Mouse (Mus musculus) erythroblast, adult 5-6 weeks (primary cell): ENCODE measurements around the gene B4galnt1. TPM values are rescaled to one million over a fixed set of nuclear protein-coding genes. Genes with fewer than 3 reads are reported as not detected.

Experiments used
- ATAC-seq: replicated peaks from 2 replicates; pipeline ENCODE4 v1.8.0; 2016; ENCODE audit warnings: moderate number of reproducible peaks, mild to moderate bottlenecking, moderate TSS enrichment, inconsistent platforms; ENCODE audit not compliant: poor library complexity, low FRiP score, severe bottlenecking
- total RNA-seq, 2 experiments: library from RNA; stranded (forward) in 1 of 2; stranded (reverse) in 1 of 2; fragments of 150-400 nt in 1 of 2; fragments of 200-764, 138-1000 nt in 1 of 2; gene quantifications; 2 replicates each; pipeline versions ENCODE4 v1.2.3 to v1.2.4; 2015 to 2017; ENCODE audit warnings: low replicate concordance in 2 of 2

Gene B4galnt1
- total RNA-seq, 2 experiments from 2014 or later, result 17.6 to 33.0 TPM

GRCm38 (mm10) chr10:127166771-127167613 lies 2.0 kb downstream of the B4galnt1 start:
- ATAC-seq, result no peak

- ATAC-seq, result no peak
Observed at GRCm38 (mm10) chr10:127167614-127168192, 2.7 kb downstream of the B4galnt1 start.

GRCm38 (mm10) chr10:127170002-127170401 lies 5.0 kb downstream of the B4galnt1 start:
- ATAC-seq, result no peak

- ATAC-seq, result peak; percentile 88
Observed at GRCm38 (mm10) chr10:127170837-127171272, 5.8 kb downstream of the B4galnt1 start.

- no peak for ATAC-seq
Observed at GRCm38 (mm10) chr10:127171631-127172200, 6.7 kb downstream of the B4galnt1 start.

- ATAC-seq, result no peak
Observed at GRCm38 (mm10) chr10:127173148-127174065, 8.4 kb downstream of the B4galnt1 start.

- ATAC-seq, result no peak
Observed at GRCm38 (mm10) chr10:127174170-127174569, 9.1 kb downstream of the B4galnt1 start.

- no peak for ATAC-seq
Observed at GRCm38 (mm10) chr10:127176228-127176627, 11.2 kb downstream of the B4galnt1 start.

GRCm38 (mm10) chr10:127176756-127177155 lies 11.7 kb downstream of the B4galnt1 start:
- no peak for ATAC-seq

- peak; percentile 7; the same call in 1 of the 2 replicates for ATAC-seq
Observed at GRCm38 (mm10) chr10:127177235-127177634, 12.2 kb downstream of the B4galnt1 start.

GRCm38 (mm10) chr10:127177719-127178118 lies 12.7 kb downstream of the B4galnt1 start:
- peak; percentile 78 for ATAC-seq

GRCm38 (mm10) chr10:127178286-127179027 lies 13.4 kb downstream of the B4galnt1 start:
- ATAC-seq, result no peak

GRCm38 (mm10) chr10:127179871-127180694 lies 15.1 kb downstream of the B4galnt1 start, which contains the start of gene Slc26a10:
Gene Slc26a10 (minus strand): TSS chr10:127180645.
- no peak for ATAC-seq

GRCm38 (mm10) chr10:127180695-127181047 lies 15.6 kb downstream of the B4galnt1 start:
- ATAC-seq, result no peak

GRCm38 (mm10) chr10:127181566-127181965 lies 16.5 kb downstream of the B4galnt1 start:
- no peak for ATAC-seq

- no peak for ATAC-seq
Observed at GRCm38 (mm10) chr10:127182624-127183023, 17.6 kb downstream of the B4galnt1 start.

- no peak for ATAC-seq
Observed at GRCm38 (mm10) chr10:127183759-127184158, 18.7 kb downstream of the B4galnt1 start.

GRCm38 (mm10) chr10:127185101-127185500 lies 20.1 kb downstream of the B4galnt1 start:
- no peak for ATAC-seq
